Mouse (Mus musculus) forebrain, postnatal 0 days (tissue): ENCODE measurements around the gene Ubl5. TPM values are rescaled to one million over a fixed set of nuclear protein-coding genes. Genes with fewer than 3 reads are reported as not detected.

ENCODE experiments used
- ATAC-seq: fragments of 200-750 bp; cut with Nextera tagmentation; 2 replicates; pipeline ENCODE4 v1.8.0; 2017; ENCODE audit warnings: mild to moderate bottlenecking, moderate library complexity
- DNase-seq: peaks from one replicate; pipeline ENCODE4 v3.0.0-alpha.2; 2015
- H3K27ac ChIP-seq: fragments of 300-500 bp; sonication (generic); 2 replicates; pipeline ENCODE4 v1.5.1; 2014; ENCODE audit warnings: low read depth, mild to moderate bottlenecking, antibody characterized with exemption, low read length, moderate library complexity, mixed read lengths
- H3K27me3 ChIP-seq: fragments of 300-500 bp; sonication (generic); 2 replicates; pipeline ENCODE4 v1.6.1; 2014; ENCODE audit warnings: mild to moderate bottlenecking, low read length, mixed read lengths; ENCODE audit not compliant: insufficient read depth
- H3K36me3 ChIP-seq: fragments of 300-500 bp; sonication (generic); 2 replicates; pipeline ENCODE4 v1.6.1; 2014; ENCODE audit warnings: mild to moderate bottlenecking, moderate library complexity; ENCODE audit not compliant: insufficient read depth
- H3K4me1 ChIP-seq: fragments of 300-500 bp; sonication (generic); 2 replicates; pipeline ENCODE4 v1.6.1; 2014; ENCODE audit warnings: antibody characterized with exemption; ENCODE audit not compliant: insufficient read depth
- H3K4me2 ChIP-seq: fragments of 300-500 bp; sonication (generic); 2 replicates; pipeline ENCODE4 v1.6.1; 2014; ENCODE audit warnings: low read depth, mild to moderate bottlenecking, moderate library complexity
- H3K4me3 ChIP-seq: fragments of 300-500 bp; sonication (generic); 2 replicates; pipeline ENCODE4 v1.5.1; 2014; ENCODE audit warnings: low read depth, low read length, mixed read lengths
- H3K9ac ChIP-seq: fragments of 300-500 bp; sonication (generic); 2 replicates; pipeline ENCODE4 v1.6.1; 2014; ENCODE audit warnings: mild to moderate bottlenecking
- H3K9me3 ChIP-seq: fragments of 300-500 bp; sonication (generic); 2 replicates; pipeline ENCODE4 v1.6.1; 2016; ENCODE audit warnings: low read length
- CTCF ChIP-seq: sonication (generic); IDR thresholded peaks from 2 replicates; pipeline ENCODE4 v1.5.1; 2016; ENCODE audit warnings: antibody characterized with exemption, control low read depth, low read depth
- WGBS: fragments of 180-500 bp; shearing (Covaris S2); extraction: QIAGEN DNeasy Blood & Tissue Kit; methylation state at CpG from one replicate; pipeline ENCODE4 v1.1.7; 2014; 5-methylcytosine and 5-hydroxymethylcytosine counted together
- polyA plus RNA-seq: library from polyadenylated mRNA; unstranded; fragments of >200 nt; fragmentation: Nextera tagmentation; extraction: Ambion mirVana; gene quantifications from 2 replicates; pipeline ENCODE4 v1.2.1, GENCODE M21; 2015
- total RNA-seq: library from RNA; depleted of rRNA; stranded (reverse); fragments of >200 nt; gene quantifications from 2 replicates; pipeline ENCODE4 v1.2.3, GENCODE M21; 2014; rRNA removed

Ubl5 gene
- total RNA-seq = 166 and 215 TPM in 2 replicates
- polyA plus RNA-seq = 533 and 690 TPM in 2 replicates

GRCm38 (mm10) chr9:20642101-20642895 lies at the start of gene Ubl5:
Gene Ubl5 (plus strand): TSS chr9:20642878.
- H3K36me3 ChIP-seq = peaks cover 20% of the 10 kb centered on the region
- peaks cover 21% of the 10 kb centered on the region; the same call in 1 of the 2 replicates for H3K4me1 ChIP-seq
- H3K27me3 ChIP-seq = no peaks in the 10 kb centered on the region
- WGBS = 2% methylated on average over 51 of the region's 51 CpGs
- peak within 1 kb of the TSS; percentile 78 for H3K4me2 ChIP-seq
- H3K9me3 ChIP-seq = no peaks in the 10 kb centered on the region
- DNase-seq = peak; percentile 93
- H3K9ac ChIP-seq = peak within 1 kb of the TSS; percentile 73
- peak within 1 kb of the TSS; percentile 79 for H3K27ac ChIP-seq
- H3K4me3 ChIP-seq = peak within 1 kb of the TSS; percentile 65
- peak; percentile 89 for ATAC-seq
- no peak for TF ChIP-seq CTCF

- TF ChIP-seq CTCF = no peak
- no peak overlapping the region for H3K4me3 ChIP-seq
- H3K4me2 ChIP-seq = no peak overlapping the region
- H3K9me3 ChIP-seq = no peaks in the 10 kb centered on the region
- H3K9ac ChIP-seq = no peak overlapping the region
- no peak overlapping the region for H3K27ac ChIP-seq
- no peak for DNase-seq
- ATAC-seq = no peak
- H3K27me3 ChIP-seq = no peaks in the 10 kb centered on the region
- H3K36me3 ChIP-seq = peaks cover 25% of the 10 kb centered on the region
- WGBS = 81% methylated on average over 6 of the region's 6 CpGs
- H3K4me1 ChIP-seq = 0 out of 2 replicates have a peak, but pooled peaks cover under 1% of the 10 kb centered on the region
Measured at GRCm38 (mm10) chr9:20601270-20601669, 41.4 kb upstream of the Ubl5 start.

GRCm38 (mm10) chr9:20606269-20606668 lies 36.4 kb upstream of the Ubl5 start:
- Histone ChIP-seq H3K4me1 (0 out of 2 replicates have a peak, but pooled peaks cover 6% of the 10 kb centered on the region), H3K36me3 (peaks cover 11% of the 10 kb centered on the region), H3K9ac (no peak overlapping the region), H3K27me3 (no peaks in the 10 kb centered on the region), H3K27ac (no peak overlapping the region), H3K4me3 (peak overlapping the region; percentile 59), H3K4me2 (peak overlapping the region; percentile 71; the same call in 1 of the 2 replicates), H3K9me3 (no peaks in the 10 kb centered on the region)
- WGBS = 97% methylated on average over 1 of the region's 1 CpGs
- no peak for TF ChIP-seq CTCF
- no peak for ATAC-seq
- no peak for DNase-seq

GRCm38 (mm10) chr9:20607100-20607974 lies 35.3 kb upstream of the Ubl5 start:
- Histone ChIP-seq H3K36me3 (0 out of 2 replicates have a peak, but pooled peaks cover 3% of the 10 kb centered on the region), H3K27me3 (no peaks in the 10 kb centered on the region), H3K9ac (peak overlapping the region; percentile 82), H3K9me3 (no peaks in the 10 kb centered on the region), H3K27ac (peak overlapping the region; percentile 98), H3K4me1 (0 out of 2 replicates have a peak, but pooled peaks cover 6% of the 10 kb centered on the region), H3K4me3 (peak overlapping the region; percentile 59), H3K4me2 (peak overlapping the region; percentile 71)
- under 1% methylated on average over 57 of the region's 57 CpGs for WGBS
- no peak for TF ChIP-seq CTCF
- DNase-seq (peak; percentile 96), ATAC-seq (peak; percentile 93)

- no peak for TF ChIP-seq CTCF
- ATAC-seq (no peak), DNase-seq (no peak)
- Histone ChIP-seq H3K4me2 (no peak overlapping the region), H3K27ac (no peak overlapping the region), H3K4me1 (0 out of 2 replicates have a peak, but pooled peaks cover 6% of the 10 kb centered on the region), H3K27me3 (no peaks in the 10 kb centered on the region), H3K36me3 (no peaks in the 10 kb centered on the region), H3K9ac (no peak overlapping the region), H3K4me3 (no peak overlapping the region), H3K9me3 (no peaks in the 10 kb centered on the region)
- WGBS = 88% methylated on average over 5 of the region's 5 CpGs
Measured at GRCm38 (mm10) chr9:20609831-20610464, 32.7 kb upstream of the Ubl5 start.

GRCm38 (mm10) chr9:20611976-20612375 lies 30.7 kb upstream of the Ubl5 start:
- Histone ChIP-seq H3K4me1 (no peaks in the 10 kb centered on the region), H3K27ac (no peak overlapping the region), H3K36me3 (peaks cover 4% of the 10 kb centered on the region; the same call in 1 of the 2 replicates), H3K9ac (no peak overlapping the region), H3K27me3 (no peaks in the 10 kb centered on the region), H3K4me3 (no peak overlapping the region), H3K4me2 (no peak overlapping the region), H3K9me3 (no peaks in the 10 kb centered on the region)
- DNase-seq (no peak), ATAC-seq (no peak)
- 79% methylated on average over 5 of the region's 5 CpGs for WGBS
- TF ChIP-seq CTCF = no peak
